Mouse (Mus musculus) thymus, adult 2 months (tissue): ENCODE measurements at regions not wholly inside any gene's neighbourhood (a gene's known extent, or its start where the extent isn't known, plus 50 kb on each side); places are given as distances from the start of the nearest gene placed in this dataset.

Experiments used
- CTCF ChIP-seq: fragments of 200-500 bp; IDR thresholded peaks from 2 replicates; pipeline ENCODE4 v1.5.1; 2012; ENCODE audit warnings: mild to moderate bottlenecking, control low read depth, low read length, moderate library complexity, borderline replicate concordance; ENCODE audit not compliant: control insufficient read depth, poor library complexity, insufficient read depth; ENCODE audit errors: extremely low read depth
- POLR2A ChIP-seq: fragments of 200-500 bp; IDR thresholded peaks from 2 replicates; pipeline ENCODE4 v1.6.1; 2012; ENCODE audit warnings: mild to moderate bottlenecking, low read length, control low read depth, moderate library complexity; ENCODE audit not compliant: control insufficient read depth, poor library complexity, insufficient read depth; ENCODE audit errors: extremely low read depth

DNA sequence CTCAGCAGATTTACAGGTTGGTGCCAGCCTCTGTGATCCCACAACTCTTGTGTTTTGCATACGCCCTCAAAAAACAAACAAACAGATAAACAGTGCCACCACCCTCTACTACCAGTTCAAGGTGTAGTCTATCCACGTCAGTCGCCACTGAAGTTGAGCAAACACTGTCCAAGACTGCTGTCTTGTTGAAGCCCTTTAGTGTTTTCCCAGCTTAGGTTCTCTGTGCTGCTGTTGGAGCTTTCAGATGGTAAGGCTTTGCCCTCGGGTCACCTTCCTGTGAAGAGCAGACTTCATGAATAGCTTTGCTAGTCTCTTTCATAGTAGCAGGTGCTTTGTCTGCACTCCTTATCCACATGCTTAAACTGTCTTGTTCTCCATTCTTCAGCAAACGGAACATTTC is 93.0 kb upstream of the Rmdn2 start:
- TF ChIP-seq CTCF (no peak), POLR2A (no peak)
